Mouse (Mus musculus) brown adipose tissue, adult 24 weeks (tissue): ENCODE measurements around the gene Bcorl1. TPM values are rescaled to one million over a fixed set of nuclear protein-coding genes. Genes with fewer than 3 reads are reported as not detected.
"Not testable (repeated sequence)": the region's sequence is repeated elsewhere in the genome, so short reads cannot be mapped to it uniquely, and the experiment has no call there.

Experiments
- H3K27ac ChIP-seq: fragments of 200-500 bp; replicated peaks from 2 replicates; pipeline ENCODE4 v1.5.1; 2012; ENCODE audit warnings: low read depth, mild to moderate bottlenecking, low read length
- H3K4me1 ChIP-seq: fragments of 200-500 bp; 2 replicates; pipeline ENCODE4 v1.6.1; 2012; ENCODE audit warnings: low read length, mixed read lengths; ENCODE audit not compliant: control insufficient read depth, insufficient read depth, insufficient read length
- H3K4me3 ChIP-seq: fragments of 200-500 bp; 2 replicates; pipeline ENCODE4 v1.5.1; 2012; ENCODE audit warnings: low read depth, mild to moderate bottlenecking, low read length, moderate library complexity; ENCODE audit not compliant: insufficient read depth
- polyA plus RNA-seq: library from polyadenylated mRNA; stranded (reverse); fragments of >200 nt; gene quantifications from 2 replicates; pipeline ENCODE4 v1.2.4, GENCODE M21; 2012; ENCODE audit not compliant: missing spikeins, insufficient read depth, insufficient read length

Gene Bcorl1
- polyA plus RNA-seq, 1 experiment = 8.8 TPM

- peaks cover 16% of the 10 kb centered on the region for H3K4me1 ChIP-seq
- no peak overlapping the region for H3K27ac ChIP-seq
- H3K4me3 ChIP-seq = no peak overlapping the region
These were observed 82.5 kb downstream of the Bcorl1 start for GRCm38 (mm10) chrX:48423671-48424070.

GRCm38 (mm10) chrX:48424583-48424982, 83.4 kb downstream of the Bcorl1 start:
- peaks cover 18% of the 10 kb centered on the region for H3K4me1 ChIP-seq
- 0 out of 2 replicates have a peak overlapping the region, but pooled peaks have one; percentile 20 for H3K4me3 ChIP-seq
- peak overlapping the region; percentile 72 for H3K27ac ChIP-seq

GRCm38 (mm10) chrX:48425280-48425679, 84.1 kb downstream of the Bcorl1 start:
- H3K4me3 ChIP-seq = no peak overlapping the region
- peaks cover 20% of the 10 kb centered on the region for H3K4me1 ChIP-seq
- H3K27ac ChIP-seq = peak overlapping the region; percentile 72

GRCm38 (mm10) chrX:48428241-48428640, 87.1 kb downstream of the Bcorl1 start:
- no peak overlapping the region; the same call in 1 of the 2 replicates for H3K4me3 ChIP-seq
- peak overlapping the region; percentile 99 for H3K27ac ChIP-seq
- peaks cover 22% of the 10 kb centered on the region for H3K4me1 ChIP-seq

- Histone ChIP-seq H3K27ac (peak overlapping the region; percentile 96), H3K4me1 (peaks cover 25% of the 10 kb centered on the region), H3K4me3 (no peak overlapping the region)
These were observed 87.5 kb downstream of the Bcorl1 start for GRCm38 (mm10) chrX:48428642-48429041.

GRCm38 (mm10) chrX:48429100-48429499, 87.9 kb downstream of the Bcorl1 start:
- Histone ChIP-seq H3K4me1 (peaks cover 25% of the 10 kb centered on the region), H3K4me3 (no peak overlapping the region), H3K27ac (peak overlapping the region; percentile 96)

- Histone ChIP-seq H3K4me1 (peaks cover 24% of the 10 kb centered on the region), H3K4me3 (no peak overlapping the region), H3K27ac (peak overlapping the region; percentile 92)
These were observed 88.4 kb downstream of the Bcorl1 start for GRCm38 (mm10) chrX:48429538-48429937.

- H3K27ac ChIP-seq = peak overlapping the region; percentile 47
- H3K4me3 ChIP-seq = no peak overlapping the region; the same call in 1 of the 2 replicates
- H3K4me1 ChIP-seq = peaks cover 21% of the 10 kb centered on the region
These were observed 91.7 kb downstream of the Bcorl1 start for GRCm38 (mm10) chrX:48432599-48433526.

GRCm38 (mm10) chrX:48433527-48433899, 92.4 kb downstream of the Bcorl1 start:
- Histone ChIP-seq H3K4me1 (peaks cover 18% of the 10 kb centered on the region), H3K27ac (peak overlapping the region; percentile 47), H3K4me3 (no peak overlapping the region; the same call in 1 of the 2 replicates)

GRCm38 (mm10) chrX:48434251-48434650, 93.1 kb downstream of the Bcorl1 start:
- Histone ChIP-seq H3K4me3 (no peak overlapping the region), H3K4me1 (peaks cover 20% of the 10 kb centered on the region)

GRCm38 (mm10) chrX:48435477-48435900, 94.3 kb downstream of the Bcorl1 start:
- H3K27ac ChIP-seq = peak overlapping the region; percentile 56
- H3K4me1 ChIP-seq = peaks cover 19% of the 10 kb centered on the region

More at GRCm38 (mm10) chrX:48434251-48434650, 93.1 kb downstream of the Bcorl1 start:
- H3K27ac ChIP-seq = peak overlapping the region; percentile 19; the same call in 1 of the 2 replicates

GRCm38 (mm10) chrX:48436082-48436481, 94.9 kb downstream of the Bcorl1 start:
- H3K27ac ChIP-seq = peak overlapping the region; percentile 56; the same call in 1 of the 2 replicates
- H3K4me1 ChIP-seq = peaks cover 19% of the 10 kb centered on the region
- not testable (repeated sequence) for H3K4me3 ChIP-seq

More at GRCm38 (mm10) chrX:48435477-48435900, 94.3 kb downstream of the Bcorl1 start:
- H3K4me3 ChIP-seq = no peak overlapping the region

- H3K4me3 ChIP-seq = no peak overlapping the region
- no peak overlapping the region; the same call in 1 of the 2 replicates for H3K27ac ChIP-seq
- H3K4me1 ChIP-seq = peaks cover 15% of the 10 kb centered on the region
These were observed 97.9 kb downstream of the Bcorl1 start for GRCm38 (mm10) chrX:48439036-48439435.

GRCm38 (mm10) chrX:48441548-48441947, 100.4 kb downstream of the Bcorl1 start:
- Histone ChIP-seq H3K4me3 (no peak overlapping the region), H3K27ac (no peak overlapping the region), H3K4me1 (peaks cover 11% of the 10 kb centered on the region)

GRCm38 (mm10) chrX:48441954-48442353, 100.8 kb downstream of the Bcorl1 start:
- Histone ChIP-seq H3K4me3 (no peak overlapping the region), H3K27ac (no peak overlapping the region), H3K4me1 (peaks cover 11% of the 10 kb centered on the region)
